Comparison of ENCODE assay signal across 23 mouse cellular contexts in genomic region chr11:115441417-115441816, GRCm38 (mm10). TPM values are rescaled to one million over a fixed set of nuclear protein-coding genes. Genes with fewer than 3 reads are reported as not detected.
A peak's percentile ranks its signal among the peaks of the same experiment; 100 is the strongest.
DNase-seq lines count a peak whose midpoint lies in the region; ATAC-seq and TF ChIP-seq lines count a peak whose summit lies in the region.
"Had no signal": no experiment of that assay in that cellular context is flagged by ENCODE, and none has a peak within 500 bp of the region (broad histone marks: within the 10 kb centered on the region; RNA-seq: fewer than 3 reads in every experiment).

No protein-coding gene starts in this region.

- H3K4me3 ChIP-seq in gastrocnemius, adult 2 months = no peak overlapping the region
- no peak overlapping the region for H3K4me3 ChIP-seq in midbrain, embryonic 10.5 days
- no peak overlapping the region for H3K4me3 ChIP-seq in midbrain, embryonic 13.5 days (replicated peaks)
- H3K4me3 ChIP-seq in embryonic facial prominence, embryonic 13.5 days = no peak overlapping the region
- H3K4me3 ChIP-seq in heart, embryonic 12.5 days = no peak overlapping the region
- H3K4me3 ChIP-seq in liver, embryonic 11.5 days (ENCODE audit: low read depth, low read length) = no peak overlapping the region
- H3K4me3 ChIP-seq: stomach, embryonic 15.5 days had no signal

- intact Hi-C loops in gastrocnemius, adult 2 months (cut with DNase I) = no loop called here
- intact Hi-C loops in gastrocnemius, postnatal 36 days (cut with DNase I) = no loop called here

- no peak for TF ChIP-seq CTCF in gastrocnemius, adult 2 months (IDR thresholded peaks at IDR 0.05)

- no peak overlapping the region for H3K4me2 ChIP-seq in midbrain, embryonic 13.5 days (replicated peaks)
- peak overlapping the region; percentile 16; the same call in 1 of the 2 replicates for H3K4me2 ChIP-seq in embryonic facial prominence, embryonic 13.5 days
- H3K4me2 ChIP-seq in heart, embryonic 12.5 days = no peak overlapping the region
- H3K4me2 ChIP-seq in liver, embryonic 11.5 days = no peak overlapping the region
- H3K4me2 ChIP-seq: stomach, embryonic 15.5 days had no signal

- no peak overlapping the region for H3K27ac ChIP-seq in gastrocnemius, adult 2 months
- no peak overlapping the region for H3K27ac ChIP-seq in midbrain, embryonic 10.5 days (replicated peaks)
- no peak overlapping the region for H3K27ac ChIP-seq in midbrain, embryonic 13.5 days
- no peak overlapping the region for H3K27ac ChIP-seq in embryonic facial prominence, embryonic 13.5 days
- no peak overlapping the region for H3K27ac ChIP-seq in heart, embryonic 12.5 days (ENCODE audit: poor library complexity, severe bottlenecking)
- H3K27ac ChIP-seq in liver, embryonic 11.5 days (ENCODE audit: low read depth, low read length) = no peak overlapping the region
- H3K27ac ChIP-seq: liver, embryonic 14.5 days; stomach, embryonic 15.5 days had no signal

- H3K9ac ChIP-seq in midbrain, embryonic 13.5 days (replicated peaks) = no peak overlapping the region
- no peak overlapping the region for H3K9ac ChIP-seq in embryonic facial prominence, embryonic 13.5 days
- H3K9ac ChIP-seq in heart, embryonic 12.5 days = no peak overlapping the region
- H3K9ac ChIP-seq in liver, embryonic 11.5 days (ENCODE audit: low read depth, low read length) = no peak overlapping the region
- H3K9ac ChIP-seq: liver, embryonic 14.5 days; stomach, embryonic 15.5 days had no signal

- DNase-seq in gastrocnemius, adult 2 months = peak; percentile 15
- DNase-seq in gastrocnemius, postnatal 36 days = no peak
- DNase-seq in midbrain, embryonic 10.5 days (ENCODE audit: low spot score) = peak; percentile 20
- DNase-seq in thymus, postnatal 0 days (ENCODE audit: low spot score) = peak; percentile 82
- DNase-seq in liver, embryonic 11.5 days (ENCODE audit: low spot score) = no peak
- DNase-seq: adrenal gland, adult 8-10 months; cerebellum, adult 18-20 months; kidney, postnatal 14 days; spleen, adult 18-20 months had no signal

- no peaks in the 10 kb centered on the region; the same call in 1 of the 2 replicates for H3K9me3 ChIP-seq in midbrain, embryonic 10.5 days (replicated peaks)
- no peaks in the 10 kb centered on the region for H3K9me3 ChIP-seq in midbrain, embryonic 13.5 days
- H3K9me3 ChIP-seq in embryonic facial prominence, embryonic 13.5 days = no peaks in the 10 kb centered on the region
- H3K9me3 ChIP-seq in heart, embryonic 12.5 days (replicated peaks) = peaks cover 9% of the 10 kb centered on the region
- no peaks in the 10 kb centered on the region; the same call in 1 of the 2 replicates for H3K9me3 ChIP-seq in liver, embryonic 11.5 days (ENCODE audit: control insufficient read depth, low read length)
- H3K9me3 ChIP-seq: stomach, embryonic 15.5 days had no signal

- peaks cover 12% of the 10 kb centered on the region for H3K4me1 ChIP-seq in midbrain, embryonic 10.5 days
- H3K4me1 ChIP-seq in midbrain, embryonic 13.5 days (replicated peaks) = peaks cover 4% of the 10 kb centered on the region
- peaks cover 6% of the 10 kb centered on the region for H3K4me1 ChIP-seq in embryonic facial prominence, embryonic 13.5 days
- H3K4me1 ChIP-seq in heart, embryonic 12.5 days (replicated peaks) = peaks cover 5% of the 10 kb centered on the region
- peaks cover under 1% of the 10 kb centered on the region; the same call in 1 of the 2 replicates for H3K4me1 ChIP-seq in liver, embryonic 11.5 days (replicated peaks; ENCODE audit: control insufficient read depth, insufficient read depth, low read length)

- no peaks in the 10 kb centered on the region for H3K36me3 ChIP-seq in midbrain, embryonic 10.5 days
- H3K36me3 ChIP-seq in midbrain, embryonic 13.5 days = no peaks in the 10 kb centered on the region
- H3K36me3 ChIP-seq in embryonic facial prominence, embryonic 13.5 days = no peaks in the 10 kb centered on the region
- H3K36me3 ChIP-seq in heart, embryonic 12.5 days = no peaks in the 10 kb centered on the region
- H3K36me3 ChIP-seq in liver, embryonic 11.5 days (ENCODE audit: control insufficient read depth, insufficient read depth, low read length) = no peaks in the 10 kb centered on the region
- H3K36me3 ChIP-seq: stomach, embryonic 15.5 days had no signal

- 48% methylated on average over 15 of the region's 15 CpGs for WGBS in midbrain, embryonic 10.5 days
- WGBS in midbrain, embryonic 13.5 days = 54% methylated on average over 15 of the region's 15 CpGs
- WGBS in embryonic facial prominence, embryonic 13.5 days = 38% methylated on average over 15 of the region's 15 CpGs
- WGBS in heart, embryonic 12.5 days = 46% methylated on average over 15 of the region's 15 CpGs
- 53% methylated on average over 15 of the region's 15 CpGs for WGBS in liver, embryonic 11.5 days

- no peak for ATAC-seq in midbrain, embryonic 13.5 days
- no peak for ATAC-seq in embryonic facial prominence, embryonic 13.5 days (ENCODE audit: insufficient number of reproducible peaks, insufficient read depth, low FRiP score, low TSS enrichment, low read depth)
- no peak for ATAC-seq in heart, embryonic 12.5 days (ENCODE audit: insufficient number of reproducible peaks, low FRiP score)
- ATAC-seq in liver, embryonic 11.5 days (replicated peaks; ENCODE audit: low FRiP score) = no peak
- ATAC-seq: forebrain, embryonic 16.5 days had no signal

- peaks cover 10% of the 10 kb centered on the region; the same call in 1 of the 2 replicates for H3K27me3 ChIP-seq in midbrain, embryonic 10.5 days (ENCODE audit: low read depth, poor library complexity, severe bottlenecking)
- H3K27me3 ChIP-seq in midbrain, embryonic 13.5 days = no peaks in the 10 kb centered on the region
- no peaks in the 10 kb centered on the region for H3K27me3 ChIP-seq in embryonic facial prominence, embryonic 13.5 days
- H3K27me3 ChIP-seq in heart, embryonic 12.5 days (replicated peaks) = 0 out of 2 replicates have a peak, but pooled peaks cover 6% of the 10 kb centered on the region
- peaks cover 7% of the 10 kb centered on the region for H3K27me3 ChIP-seq in liver, embryonic 11.5 days (replicated peaks; ENCODE audit: control insufficient read depth, insufficient read depth, low read length)

RNA-seq across cellular contexts. Expression of gene Trim80, which starts 1.1 kb away (rescaled TPM):
- total RNA-seq in gastrocnemius, adult 2 months (2021) = not detected
- total RNA-seq in gastrocnemius, postnatal 36 days (2021) = not detected
- 0.14 and 0.15 TPM in 2 replicates for polyA plus RNA-seq in midbrain, embryonic 10.5 days (2016; fragmentation: Nextera tagmentation; extraction: Ambion mirVana)
- not detected in 2 replicates for polyA plus RNA-seq in midbrain, embryonic 13.5 days (2015; fragmentation: Nextera tagmentation; extraction: Ambion mirVana)
- polyA plus RNA-seq in embryonic facial prominence, embryonic 13.5 days (2015; fragmentation: Nextera tagmentation; extraction: Ambion mirVana) = 0.14 TPM in 1 of 2 replicates, not detected in the other
- polyA plus RNA-seq in thymus, postnatal 0 days (2015; fragmentation: Nextera tagmentation; extraction: Ambion mirVana) = 0.89 and 1.1 TPM in 2 replicates
- polyA plus RNA-seq in heart, embryonic 12.5 days (2016; fragmentation: Nextera tagmentation; extraction: Ambion mirVana) = 0.19 and 0.35 TPM in 2 replicates
- 0.18 and 0.27 TPM in 2 replicates for polyA plus RNA-seq in liver, embryonic 11.5 days (2014; fragmentation: Nextera tagmentation; extraction: Ambion mirVana)
- total RNA-seq: adrenal gland, adult 8-10 months; CH12.LX; common myeloid progenitor, adult 5-6 weeks; gastrocnemius, adult 8-10 months; heart, postnatal 25 days; megakaryocyte progenitor cell, adult 5-6 weeks; monocyte, adult 5-6 weeks had no signal
- polyA plus RNA-seq: forebrain, embryonic 16.5 days had no signal

RNA-seq across cellular contexts. Expression of gene Slc16a5, which starts 20.9 kb away (rescaled TPM):
- total RNA-seq in gastrocnemius, adult 2 months (2021) = not detected
- total RNA-seq in gastrocnemius, postnatal 36 days (2021) = under 1 TPM in 1 of 2 experiments, not detected in 1; 0.61 TPM
- 0.11 and 0.17 TPM in 2 replicates for polyA plus RNA-seq in midbrain, embryonic 10.5 days (2016; fragmentation: Nextera tagmentation; extraction: Ambion mirVana)
- polyA plus RNA-seq in midbrain, embryonic 13.5 days (2015; fragmentation: Nextera tagmentation; extraction: Ambion mirVana) = 0.09 and 0.13 TPM in 2 replicates
- 0.17 and 0.44 TPM in 2 replicates for polyA plus RNA-seq in embryonic facial prominence, embryonic 13.5 days (2015; fragmentation: Nextera tagmentation; extraction: Ambion mirVana)
- polyA plus RNA-seq in thymus, postnatal 0 days (2015; fragmentation: Nextera tagmentation; extraction: Ambion mirVana) = 206 and 207 TPM in 2 replicates
- 0.17 TPM in 1 of 2 replicates, not detected in the other for polyA plus RNA-seq in heart, embryonic 12.5 days (2016; fragmentation: Nextera tagmentation; extraction: Ambion mirVana)
- polyA plus RNA-seq in liver, embryonic 11.5 days (2014; fragmentation: Nextera tagmentation; extraction: Ambion mirVana) = not detected in 2 replicates
- total RNA-seq: common myeloid progenitor, adult 5-6 weeks; gastrocnemius, adult 8-10 months; heart, adult 8-10 months; heart, postnatal 25 days; left cerebral cortex, postnatal 10 days; megakaryocyte progenitor cell, adult 5-6 weeks; monocyte, adult 5-6 weeks had no signal
- polyA plus RNA-seq: forebrain, embryonic 16.5 days had no signal

RNA-seq across cellular contexts. Expression of gene Kctd2, which starts 21.5 kb away (rescaled TPM):
- 10 to 100 TPM; 14.8 to 22.3 TPM for total RNA-seq in gastrocnemius, adult 2 months (2021)
- total RNA-seq in gastrocnemius, postnatal 36 days (2021) = 10 to 100 TPM; 12.7 to 12.9 TPM
- polyA plus RNA-seq in midbrain, embryonic 10.5 days (2016; fragmentation: Nextera tagmentation; extraction: Ambion mirVana) = 9.9 and 18.8 TPM in 2 replicates
- 14.6 and 25.3 TPM in 2 replicates for polyA plus RNA-seq in midbrain, embryonic 13.5 days (2015; fragmentation: Nextera tagmentation; extraction: Ambion mirVana)
- polyA plus RNA-seq in embryonic facial prominence, embryonic 13.5 days (2015; fragmentation: Nextera tagmentation; extraction: Ambion mirVana) = 9.6 and 17.5 TPM in 2 replicates
- 30.5 and 37.5 TPM in 2 replicates for polyA plus RNA-seq in thymus, postnatal 0 days (2015; fragmentation: Nextera tagmentation; extraction: Ambion mirVana)
- polyA plus RNA-seq in heart, embryonic 12.5 days (2016; fragmentation: Nextera tagmentation; extraction: Ambion mirVana) = 16.0 and 17.5 TPM in 2 replicates
- 8.4 and 8.9 TPM in 2 replicates for polyA plus RNA-seq in liver, embryonic 11.5 days (2014; fragmentation: Nextera tagmentation; extraction: Ambion mirVana)

RNA-seq across cellular contexts. Expression of gene Atp5h, which starts 21.7 kb away (rescaled TPM):
- 100 to 1,000 TPM; 680 to 956 TPM for total RNA-seq in gastrocnemius, adult 2 months (2021)
- total RNA-seq in gastrocnemius, postnatal 36 days (2021) = 100 to 1,000 TPM; 770 to 834 TPM
- 926 and 929 TPM in 2 replicates for polyA plus RNA-seq in midbrain, embryonic 10.5 days (2016; fragmentation: Nextera tagmentation; extraction: Ambion mirVana)
- 948 and 970 TPM in 2 replicates for polyA plus RNA-seq in midbrain, embryonic 13.5 days (2015; fragmentation: Nextera tagmentation; extraction: Ambion mirVana)
- polyA plus RNA-seq in embryonic facial prominence, embryonic 13.5 days (2015; fragmentation: Nextera tagmentation; extraction: Ambion mirVana) = 880 and 943 TPM in 2 replicates
- polyA plus RNA-seq in thymus, postnatal 0 days (2015; fragmentation: Nextera tagmentation; extraction: Ambion mirVana) = 1,461 and 1,502 TPM in 2 replicates
- 1,576 and 1,627 TPM in 2 replicates for polyA plus RNA-seq in heart, embryonic 12.5 days (2016; fragmentation: Nextera tagmentation; extraction: Ambion mirVana)
- polyA plus RNA-seq in liver, embryonic 11.5 days (2014; fragmentation: Nextera tagmentation; extraction: Ambion mirVana) = 835 and 884 TPM in 2 replicates

RNA-seq across cellular contexts. Expression of gene Armc7, which starts 34.0 kb away (rescaled TPM):
- under 1 TPM; 0.95 to 0.99 TPM for total RNA-seq in gastrocnemius, adult 2 months (2021)
- total RNA-seq in gastrocnemius, postnatal 36 days (2021) = 1 to 10 TPM in 1 of 2 experiments, under 1 TPM in 1; 0.89 to 1.2 TPM
- polyA plus RNA-seq in midbrain, embryonic 10.5 days (2016; fragmentation: Nextera tagmentation; extraction: Ambion mirVana) = 6.6 and 9.4 TPM in 2 replicates
- polyA plus RNA-seq in midbrain, embryonic 13.5 days (2015; fragmentation: Nextera tagmentation; extraction: Ambion mirVana) = 17.4 and 17.8 TPM in 2 replicates
- 11.6 and 11.9 TPM in 2 replicates for polyA plus RNA-seq in embryonic facial prominence, embryonic 13.5 days (2015; fragmentation: Nextera tagmentation; extraction: Ambion mirVana)
- polyA plus RNA-seq in thymus, postnatal 0 days (2015; fragmentation: Nextera tagmentation; extraction: Ambion mirVana) = 30.0 and 34.5 TPM in 2 replicates
- polyA plus RNA-seq in heart, embryonic 12.5 days (2016; fragmentation: Nextera tagmentation; extraction: Ambion mirVana) = 5.8 and 6.4 TPM in 2 replicates
- 5.7 and 6.0 TPM in 2 replicates for polyA plus RNA-seq in liver, embryonic 11.5 days (2014; fragmentation: Nextera tagmentation; extraction: Ambion mirVana)

Comparison
In these comparisons a context has a peak if more than half of its experiments do, and no peak if none do; other contexts are left out.
1. DNase-seq: peak in gastrocnemius, adult 2 months (single experiment), midbrain, embryonic 10.5 days (single experiment) and thymus, postnatal 0 days (single experiment); none in gastrocnemius, postnatal 36 days (0 of 2) and liver, embryonic 11.5 days (single experiment).
2. RNA of gene Slc16a5, which starts 20.9 kb away (polyA plus RNA-seq): 206 to 207 TPM in thymus, postnatal 0 days; 0.17 to 0.44 TPM in embryonic facial prominence, embryonic 13.5 days, 0.09 to 0.13 TPM in midbrain, embryonic 13.5 days, 0.11 to 0.17 TPM in midbrain, embryonic 10.5 days, 0.17 TPM in heart, embryonic 12.5 days and not detected in liver, embryonic 11.5 days; every median in the first group is over 100 times any median in the second.